Mouse (Mus musculus) thymus, adult 2 months (tissue): ENCODE results near the gene Camk2b.
"Not testable (repeated sequence)": the region's sequence is repeated elsewhere in the genome, so short reads cannot be mapped to it uniquely, and the experiment has no call there.

Experiments
- CTCF ChIP-seq: fragments of 200-500 bp; IDR thresholded peaks from 2 replicates; pipeline ENCODE4 v1.5.1; 2012; ENCODE audit warnings: mild to moderate bottlenecking, control low read depth, low read length, moderate library complexity, borderline replicate concordance; ENCODE audit not compliant: control insufficient read depth, poor library complexity, insufficient read depth; ENCODE audit errors: extremely low read depth
- POLR2A ChIP-seq: fragments of 200-500 bp; IDR thresholded peaks from 2 replicates; pipeline ENCODE4 v1.6.1; 2012; ENCODE audit warnings: mild to moderate bottlenecking, low read length, control low read depth, moderate library complexity; ENCODE audit not compliant: control insufficient read depth, poor library complexity, insufficient read depth; ENCODE audit errors: extremely low read depth

GRCm38 (mm10) chr11:6096637-6097036 is 30.5 kb upstream of the Camk2b start:
- not testable (repeated sequence) for TF ChIP-seq CTCF, POLR2A
